Comparison of ENCODE assay signal across 8 mouse cellular contexts in genomic region chr10:81407539-81408423, GRCm38 (mm10). TPM values are rescaled to one million over a fixed set of nuclear protein-coding genes. Genes with fewer than 3 reads are reported as not detected.
A peak's percentile ranks its signal among the peaks of the same experiment; 100 is the strongest.
DNase-seq lines count a peak whose midpoint lies in the region; ATAC-seq lines count a peak whose summit lies in the region.

No protein-coding gene starts in this region.

- WGBS in limb, embryonic 13.5 days, result 18% methylated on average over 31 of the region's 31 CpGs
- 24% methylated on average over 31 of the region's 31 CpGs for WGBS in midbrain, embryonic 12.5 days
- WGBS in stomach, embryonic 14.5 days, result 29% methylated on average over 31 of the region's 31 CpGs

- 0 out of 2 replicates have a peak, but pooled peaks have one; percentile 3 for ATAC-seq in limb, embryonic 13.5 days (ENCODE audit: low FRiP score, low read depth)
- no peak for ATAC-seq in midbrain, embryonic 12.5 days (ENCODE audit: low FRiP score, low read depth)
- ATAC-seq in stomach, embryonic 14.5 days (ENCODE audit: insufficient number of reproducible peaks, insufficient read depth, low FRiP score, low read depth), result no peak

- intact Hi-C loops in gastrocnemius, postnatal 14 days (cut with DNase I; ENCODE audit: low total_unique reads), result no loop called here

- peak; percentile 60 for DNase-seq in urinary bladder, postnatal 25 days (ENCODE audit: low spot score)
- DNase-seq in urinary bladder, adult 2 months (ENCODE audit: low spot score), result no peak
- DNase-seq in cerebellum, adult 8-10 months, result peak; percentile 85
- DNase-seq in gastrocnemius, postnatal 14 days, result peak; percentile 78
- DNase-seq in induced T-regulatory cell, adult 2 months (ENCODE audit: low read depth), result peak; percentile 85

- H3K27ac ChIP-seq in limb, embryonic 13.5 days, result peak overlapping the region; percentile 55; the same call in 1 of the 2 replicates
- H3K27ac ChIP-seq in midbrain, embryonic 12.5 days (replicated peaks), result no peak overlapping the region; the same call in 1 of the 2 replicates
- H3K27ac ChIP-seq in stomach, embryonic 14.5 days (ENCODE audit: low read length), result no peak overlapping the region

- H3K9ac ChIP-seq in limb, embryonic 13.5 days, result peak overlapping the region; percentile 35
- no peak overlapping the region for H3K9ac ChIP-seq in midbrain, embryonic 12.5 days (replicated peaks)
- no peak overlapping the region; the same call in 1 of the 2 replicates for H3K9ac ChIP-seq in stomach, embryonic 14.5 days (replicated peaks; ENCODE audit: low read depth, low read length)

- H3K36me3 ChIP-seq in limb, embryonic 13.5 days, result peaks cover 68% of the 10 kb centered on the region
- H3K36me3 ChIP-seq in midbrain, embryonic 12.5 days, result 0 out of 2 replicates have a peak, but pooled peaks cover 3% of the 10 kb centered on the region
- peaks cover 28% of the 10 kb centered on the region for H3K36me3 ChIP-seq in stomach, embryonic 14.5 days (ENCODE audit: control insufficient read depth, insufficient read depth, low read length)

- H3K4me3 ChIP-seq in limb, embryonic 13.5 days, result peak overlapping the region; percentile 29
- H3K4me3 ChIP-seq in midbrain, embryonic 12.5 days, result peak overlapping the region; percentile 18; the same call in 1 of the 2 replicates
- H3K4me3 ChIP-seq in stomach, embryonic 14.5 days (ENCODE audit: low read depth, low read length), result 0 out of 2 replicates have a peak overlapping the region, but pooled peaks have one; percentile 11

- peaks cover 24% of the 10 kb centered on the region for H3K27me3 ChIP-seq in limb, embryonic 13.5 days
- H3K27me3 ChIP-seq in midbrain, embryonic 12.5 days, result peaks cover 60% of the 10 kb centered on the region
- no peaks in the 10 kb centered on the region for H3K27me3 ChIP-seq in stomach, embryonic 14.5 days (ENCODE audit: control insufficient read depth, insufficient read depth, low read length)

- no peaks in the 10 kb centered on the region for H3K9me3 ChIP-seq in limb, embryonic 13.5 days
- H3K9me3 ChIP-seq in midbrain, embryonic 12.5 days, result no peaks in the 10 kb centered on the region
- H3K9me3 ChIP-seq in stomach, embryonic 14.5 days (ENCODE audit: control insufficient read depth, low read depth, low read length), result no peaks in the 10 kb centered on the region

- peak overlapping the region; percentile 53 for H3K4me2 ChIP-seq in limb, embryonic 13.5 days (replicated peaks)
- H3K4me2 ChIP-seq in midbrain, embryonic 12.5 days (replicated peaks), result peak overlapping the region; percentile 33
- H3K4me2 ChIP-seq in stomach, embryonic 14.5 days (replicated peaks; ENCODE audit: low read depth, low read length), result no peak overlapping the region; the same call in 1 of the 2 replicates

- peaks cover 87% of the 10 kb centered on the region for H3K4me1 ChIP-seq in limb, embryonic 13.5 days
- peaks cover 67% of the 10 kb centered on the region for H3K4me1 ChIP-seq in midbrain, embryonic 12.5 days
- peaks cover 53% of the 10 kb centered on the region for H3K4me1 ChIP-seq in stomach, embryonic 14.5 days (ENCODE audit: control insufficient read depth, insufficient read depth, low read length)

RNA-seq across cellular contexts. Expression of gene Smim24, which starts 14.9 kb away (rescaled TPM):
- polyA plus RNA-seq in urinary bladder, adult 2 months (2012; rRNA removed), result 5.0 and 6.9 TPM in 2 replicates
- under 1 TPM; 0.45 to 0.91 TPM for total RNA-seq in gastrocnemius, postnatal 14 days (2021)
- polyA plus RNA-seq in limb, embryonic 13.5 days (2015; fragmentation: Nextera tagmentation; extraction: Ambion mirVana), result 4.2 and 4.7 TPM in 2 replicates
- 2.1 and 2.8 TPM in 2 replicates for polyA plus RNA-seq in midbrain, embryonic 12.5 days (2016; fragmentation: Nextera tagmentation; extraction: Ambion mirVana)
- polyA plus RNA-seq in stomach, embryonic 14.5 days (2014; fragmentation: Nextera tagmentation; extraction: Ambion mirVana), result 17.7 and 21.5 TPM in 2 replicates

RNA-seq across cellular contexts. Expression of gene Gm48552, which starts 19.0 kb away (rescaled TPM):
- polyA plus RNA-seq in urinary bladder, adult 2 months (2012; rRNA removed), result 2.7 and 3.6 TPM in 2 replicates
- total RNA-seq in gastrocnemius, postnatal 14 days (2021), result under 1 TPM in 1 of 2 experiments, not detected in 1; 0.80 TPM
- 1.7 and 1.9 TPM in 2 replicates for polyA plus RNA-seq in limb, embryonic 13.5 days (2015; fragmentation: Nextera tagmentation; extraction: Ambion mirVana)
- 0.50 and 2.3 TPM in 2 replicates for polyA plus RNA-seq in midbrain, embryonic 12.5 days (2016; fragmentation: Nextera tagmentation; extraction: Ambion mirVana)
- polyA plus RNA-seq in stomach, embryonic 14.5 days (2014; fragmentation: Nextera tagmentation; extraction: Ambion mirVana), result 1.0 and 1.1 TPM in 2 replicates

RNA-seq across cellular contexts. Expression of gene Gm48551, which starts 23.5 kb away (rescaled TPM):
- 3.6 and 3.8 TPM in 2 replicates for polyA plus RNA-seq in urinary bladder, adult 2 months (2012; rRNA removed)
- under 1 TPM; 0.41 to 0.47 TPM for total RNA-seq in gastrocnemius, postnatal 14 days (2021)
- 3.3 and 4.0 TPM in 2 replicates for polyA plus RNA-seq in limb, embryonic 13.5 days (2015; fragmentation: Nextera tagmentation; extraction: Ambion mirVana)
- polyA plus RNA-seq in midbrain, embryonic 12.5 days (2016; fragmentation: Nextera tagmentation; extraction: Ambion mirVana), result 4.2 and 5.5 TPM in 2 replicates
- 3.1 and 4.1 TPM in 2 replicates for polyA plus RNA-seq in stomach, embryonic 14.5 days (2014; fragmentation: Nextera tagmentation; extraction: Ambion mirVana)

RNA-seq across cellular contexts. Expression of gene Dohh, which starts 23.6 kb away (rescaled TPM):
- 42.9 and 47.4 TPM in 2 replicates for polyA plus RNA-seq in urinary bladder, adult 2 months (2012; rRNA removed)
- total RNA-seq in gastrocnemius, postnatal 14 days (2021), result 10 to 100 TPM; 38.6 to 39.8 TPM
- 72.7 and 79.4 TPM in 2 replicates for polyA plus RNA-seq in limb, embryonic 13.5 days (2015; fragmentation: Nextera tagmentation; extraction: Ambion mirVana)
- 63.5 and 67.2 TPM in 2 replicates for polyA plus RNA-seq in midbrain, embryonic 12.5 days (2016; fragmentation: Nextera tagmentation; extraction: Ambion mirVana)
- 44.8 and 48.5 TPM in 2 replicates for polyA plus RNA-seq in stomach, embryonic 14.5 days (2014; fragmentation: Nextera tagmentation; extraction: Ambion mirVana)

RNA-seq across cellular contexts. Expression of gene Fzr1, which starts 29.5 kb away (rescaled TPM):
- polyA plus RNA-seq in urinary bladder, adult 2 months (2012; rRNA removed), result 34.1 and 34.4 TPM in 2 replicates
- 10 to 100 TPM; 11.9 to 15.4 TPM for total RNA-seq in gastrocnemius, postnatal 14 days (2021)
- 111 and 112 TPM in 2 replicates for polyA plus RNA-seq in limb, embryonic 13.5 days (2015; fragmentation: Nextera tagmentation; extraction: Ambion mirVana)
- 135 and 139 TPM in 2 replicates for polyA plus RNA-seq in midbrain, embryonic 12.5 days (2016; fragmentation: Nextera tagmentation; extraction: Ambion mirVana)
- 81.3 and 88.7 TPM in 2 replicates for polyA plus RNA-seq in stomach, embryonic 14.5 days (2014; fragmentation: Nextera tagmentation; extraction: Ambion mirVana)
